Mouse (Mus musculus) E14TG2a.4 (cell line): ENCODE measurements around the gene Apold1.

ENCODE experiments used
- CTCF ChIP-seq: conservative IDR thresholded peaks from 2 replicates; pipeline ENCODE4 v1.5.1; 2014; ENCODE audit warnings: low read length
- POU5F1 ChIP-seq: IDR thresholded peaks from 2 replicates; pipeline ENCODE4 v1.6.1; 2014; ENCODE audit warnings: low read length, borderline replicate concordance

DNA sequence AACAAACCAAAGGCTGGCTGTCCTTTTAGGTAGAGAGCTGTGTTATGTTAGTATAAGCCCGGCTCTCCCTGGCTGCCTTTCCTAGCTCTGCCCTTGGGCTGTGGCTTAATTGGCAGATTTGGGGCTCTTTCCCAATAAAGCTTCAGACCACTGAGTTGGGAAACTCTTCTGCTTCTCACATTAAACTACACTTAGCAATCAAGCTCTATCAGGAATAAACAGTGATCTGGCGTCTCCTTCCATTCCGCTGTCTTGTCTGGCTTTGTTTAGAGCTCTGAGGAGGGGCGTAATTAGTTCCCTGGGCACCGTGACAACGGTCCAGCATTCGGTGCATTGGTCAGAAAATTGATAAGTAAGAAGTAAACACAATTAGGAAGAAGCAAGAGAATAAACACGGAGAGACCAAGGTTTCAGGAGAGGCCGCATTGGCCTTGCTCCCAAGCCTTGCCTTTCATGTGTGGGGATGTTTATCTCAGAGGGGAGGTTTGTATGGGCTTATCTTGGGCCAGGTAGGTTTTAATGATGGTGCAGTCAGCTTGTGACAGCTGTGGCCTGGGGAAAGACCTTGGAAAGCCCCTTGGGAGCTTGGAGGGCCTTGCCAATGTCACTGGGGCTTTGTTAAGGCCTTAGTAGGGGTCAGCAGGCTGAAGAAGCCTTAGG, 19.5 kb upstream of the Apold1 start:
- no peak for TF ChIP-seq POU5F1
- no peak for TF ChIP-seq CTCF
